Mouse (Mus musculus): Measurements from ENCODE around the gene Cckbr.

Cckbr gene

GRCm38 (mm10) chr7:105497881-105498280 lies 72.3 kb downstream of the Cckbr start:
- Histone ChIP-seq H3K9me3 (ENCODE audit: low read length) (no peaks in the 10 kb centered on the region), H3K4me1 (replicated peaks; ENCODE audit: low read depth, low read length) (no peaks in the 10 kb centered on the region), H3K27me3 (ENCODE audit: insufficient read depth, low read length) (0 out of 2 replicates have a peak, but pooled peaks cover 6% of the 10 kb centered on the region), H3K36me3 (ENCODE audit: insufficient read depth, low read length) (no peaks in the 10 kb centered on the region), H3K4me3 (replicated peaks; ENCODE audit: low read length) (no peak overlapping the region)
- no peak for TF ChIP-seq POU5F1 (IDR thresholded peaks at IDR 0.05; ENCODE audit: borderline replicate concordance, low read length)
- no peak for TF ChIP-seq NANOG (IDR thresholded peaks at IDR 0.05; ENCODE audit: borderline replicate concordance, low read length)
- TF ChIP-seq CTCF (conservative IDR thresholded peaks at IDR 0.05; ENCODE audit: low read length), result no peak

GRCm38 (mm10) chr7:105498854-105499492 lies 73.4 kb downstream of the Cckbr start:
- TF ChIP-seq POU5F1 (IDR thresholded peaks at IDR 0.05; ENCODE audit: borderline replicate concordance, low read length) (no peak), NANOG (IDR thresholded peaks at IDR 0.05; ENCODE audit: borderline replicate concordance, low read length) (no peak), CTCF (conservative IDR thresholded peaks at IDR 0.05; ENCODE audit: low read length) (no peak)
- Histone ChIP-seq H3K36me3 (ENCODE audit: insufficient read depth, low read length) (no peaks in the 10 kb centered on the region), H3K9me3 (ENCODE audit: low read length) (no peaks in the 10 kb centered on the region), H3K4me3 (replicated peaks; ENCODE audit: low read length) (no peak overlapping the region), H3K4me1 (replicated peaks; ENCODE audit: low read depth, low read length) (no peaks in the 10 kb centered on the region), H3K27me3 (ENCODE audit: insufficient read depth, low read length) (0 out of 2 replicates have a peak, but pooled peaks cover 6% of the 10 kb centered on the region)

- H3K4me1 ChIP-seq (replicated peaks; ENCODE audit: low read depth, low read length), result no peaks in the 10 kb centered on the region
- TF ChIP-seq NANOG (IDR thresholded peaks at IDR 0.05; ENCODE audit: borderline replicate concordance, low read length), result no peak
- TF ChIP-seq CTCF (conservative IDR thresholded peaks at IDR 0.05; ENCODE audit: low read length), result no peak
- no peak for TF ChIP-seq POU5F1 (IDR thresholded peaks at IDR 0.05; ENCODE audit: borderline replicate concordance, low read length)
- H3K4me3 ChIP-seq (replicated peaks; ENCODE audit: low read length), result no peak overlapping the region
- 0 out of 2 replicates have a peak, but pooled peaks cover 6% of the 10 kb centered on the region for H3K27me3 ChIP-seq (ENCODE audit: insufficient read depth, low read length)
- no peaks in the 10 kb centered on the region for H3K9me3 ChIP-seq (ENCODE audit: low read length)
- no peaks in the 10 kb centered on the region for H3K36me3 ChIP-seq (ENCODE audit: insufficient read depth, low read length)
Observed at GRCm38 (mm10) chr7:105499676-105500075, 74.1 kb downstream of the Cckbr start.

- Histone ChIP-seq H3K36me3 (ENCODE audit: insufficient read depth, low read length) (no peaks in the 10 kb centered on the region), H3K4me3 (replicated peaks; ENCODE audit: low read length) (no peak overlapping the region), H3K9me3 (ENCODE audit: low read length) (no peaks in the 10 kb centered on the region), H3K27me3 (ENCODE audit: insufficient read depth, low read length) (0 out of 2 replicates have a peak, but pooled peaks cover 6% of the 10 kb centered on the region), H3K4me1 (replicated peaks; ENCODE audit: low read depth, low read length) (no peaks in the 10 kb centered on the region)
- no peak for TF ChIP-seq NANOG (IDR thresholded peaks at IDR 0.05; ENCODE audit: borderline replicate concordance, low read length)
- TF ChIP-seq POU5F1 (IDR thresholded peaks at IDR 0.05; ENCODE audit: borderline replicate concordance, low read length), result no peak
- no peak for TF ChIP-seq CTCF (conservative IDR thresholded peaks at IDR 0.05; ENCODE audit: low read length)
Observed at GRCm38 (mm10) chr7:105501984-105502383, 76.5 kb downstream of the Cckbr start.

GRCm38 (mm10) chr7:105507257-105507656 lies 81.7 kb downstream of the Cckbr start:
- no peaks in the 10 kb centered on the region for H3K9me3 ChIP-seq (ENCODE audit: low read length)
- H3K36me3 ChIP-seq (ENCODE audit: insufficient read depth, low read length), result no peaks in the 10 kb centered on the region
- TF ChIP-seq POU5F1 (IDR thresholded peaks at IDR 0.05; ENCODE audit: borderline replicate concordance, low read length) (no peak), NANOG (IDR thresholded peaks at IDR 0.05; ENCODE audit: borderline replicate concordance, low read length) (no peak), CTCF (conservative IDR thresholded peaks at IDR 0.05; ENCODE audit: low read length) (no peak)
- no peak overlapping the region for H3K4me3 ChIP-seq (replicated peaks; ENCODE audit: low read length)
- peaks cover 7% of the 10 kb centered on the region; the same call in 1 of the 2 replicates for H3K27me3 ChIP-seq (ENCODE audit: insufficient read depth, low read length)
- H3K4me1 ChIP-seq (replicated peaks; ENCODE audit: low read depth, low read length), result no peaks in the 10 kb centered on the region

GRCm38 (mm10) chr7:105510143-105510542 lies 84.6 kb downstream of the Cckbr start:
- Histone ChIP-seq H3K9me3 (ENCODE audit: low read length) (no peaks in the 10 kb centered on the region), H3K4me3 (replicated peaks; ENCODE audit: low read length) (no peak overlapping the region), H3K36me3 (ENCODE audit: insufficient read depth, low read length) (no peaks in the 10 kb centered on the region), H3K4me1 (replicated peaks; ENCODE audit: low read depth, low read length) (no peaks in the 10 kb centered on the region), H3K27me3 (ENCODE audit: insufficient read depth, low read length) (peaks cover 11% of the 10 kb centered on the region; the same call in 1 of the 2 replicates)
- TF ChIP-seq POU5F1 (IDR thresholded peaks at IDR 0.05; ENCODE audit: borderline replicate concordance, low read length) (no peak), CTCF (conservative IDR thresholded peaks at IDR 0.05; ENCODE audit: low read length) (no peak), NANOG (IDR thresholded peaks at IDR 0.05; ENCODE audit: borderline replicate concordance, low read length) (no peak)

GRCm38 (mm10) chr7:105513845-105514291 lies 88.3 kb downstream of the Cckbr start:
- TF ChIP-seq POU5F1 (IDR thresholded peaks at IDR 0.05; ENCODE audit: borderline replicate concordance, low read length) (no peak), CTCF (conservative IDR thresholded peaks at IDR 0.05; ENCODE audit: low read length) (no peak), NANOG (IDR thresholded peaks at IDR 0.05; ENCODE audit: borderline replicate concordance, low read length) (no peak)
- Histone ChIP-seq H3K9me3 (ENCODE audit: low read length) (no peaks in the 10 kb centered on the region), H3K4me1 (replicated peaks; ENCODE audit: low read depth, low read length) (no peaks in the 10 kb centered on the region), H3K27me3 (ENCODE audit: insufficient read depth, low read length) (peaks cover 17% of the 10 kb centered on the region; the same call in 1 of the 2 replicates), H3K36me3 (ENCODE audit: insufficient read depth, low read length) (no peaks in the 10 kb centered on the region), H3K4me3 (replicated peaks; ENCODE audit: low read length) (no peak overlapping the region)

- no peaks in the 10 kb centered on the region for H3K36me3 ChIP-seq (ENCODE audit: insufficient read depth, low read length)
- TF ChIP-seq CTCF (conservative IDR thresholded peaks at IDR 0.05; ENCODE audit: low read length) (no peak), POU5F1 (IDR thresholded peaks at IDR 0.05; ENCODE audit: borderline replicate concordance, low read length) (no peak), NANOG (IDR thresholded peaks at IDR 0.05; ENCODE audit: borderline replicate concordance, low read length) (no peak)
- peaks cover 15% of the 10 kb centered on the region; the same call in 1 of the 2 replicates for H3K27me3 ChIP-seq (ENCODE audit: insufficient read depth, low read length)
- no peak overlapping the region for H3K4me3 ChIP-seq (replicated peaks; ENCODE audit: low read length)
- H3K4me1 ChIP-seq (replicated peaks; ENCODE audit: low read depth, low read length), result no peaks in the 10 kb centered on the region
- no peaks in the 10 kb centered on the region for H3K9me3 ChIP-seq (ENCODE audit: low read length)
Observed at GRCm38 (mm10) chr7:105514561-105514960, 89.0 kb downstream of the Cckbr start.

Measured in E14TG2a.4 (cell line).